Mouse (Mus musculus): ENCODE data around the gene Tmem151b.

Tmem151b gene

GRCm38 (mm10) chr17:45502324-45502723, 47.2 kb downstream of the Tmem151b start:
- no peak for DNase-seq

GRCm38 (mm10) chr17:45500981-45501380, 48.5 kb downstream of the Tmem151b start:
- DNase-seq: no peak

GRCm38 (mm10) chr17:45499516-45499915, 50.0 kb downstream of the Tmem151b start:
- DNase-seq: no peak

- DNase-seq: no peak
Observed at GRCm38 (mm10) chr17:45498397-45498796, 51.1 kb downstream of the Tmem151b start.

GRCm38 (mm10) chr17:45495398-45495797, 54.1 kb downstream of the Tmem151b start:
- DNase-seq: no peak

All from kidney, adult 18-20 months (tissue).